Mouse (Mus musculus) adrenal gland, adult 2 months (tissue): Measurements from ENCODE around the gene Ccdc127. TPM values are rescaled to one million over a fixed set of nuclear protein-coding genes. Genes with fewer than 3 reads are reported as not detected.

Experiments
- DNase-seq: peaks from one replicate; pipeline ENCODE4 v3.0.0; 2021
- microRNA-seq, 2 experiments: library from miRNA; unstranded; fragments of <30 nt; microRNA quantifications; one replicate each; pipeline ENCODE4 v1.2.0; 2021
- polyA plus RNA-seq: library from polyadenylated mRNA; depleted of rRNA; stranded (reverse); fragments of >200 nt; gene quantifications from 2 replicates; pipeline ENCODE4 v1.2.3, GENCODE M21; 2012; rRNA removed
- total RNA-seq, 2 experiments: library from RNA; stranded (reverse); gene quantifications; 2 replicates each; pipeline ENCODE4 v1.2.3; 2021

Ccdc127 gene
- total and polyA plus RNA-seq, 3 experiments, result 1.3 to 58.7 (median 51.0) TPM

DNA sequence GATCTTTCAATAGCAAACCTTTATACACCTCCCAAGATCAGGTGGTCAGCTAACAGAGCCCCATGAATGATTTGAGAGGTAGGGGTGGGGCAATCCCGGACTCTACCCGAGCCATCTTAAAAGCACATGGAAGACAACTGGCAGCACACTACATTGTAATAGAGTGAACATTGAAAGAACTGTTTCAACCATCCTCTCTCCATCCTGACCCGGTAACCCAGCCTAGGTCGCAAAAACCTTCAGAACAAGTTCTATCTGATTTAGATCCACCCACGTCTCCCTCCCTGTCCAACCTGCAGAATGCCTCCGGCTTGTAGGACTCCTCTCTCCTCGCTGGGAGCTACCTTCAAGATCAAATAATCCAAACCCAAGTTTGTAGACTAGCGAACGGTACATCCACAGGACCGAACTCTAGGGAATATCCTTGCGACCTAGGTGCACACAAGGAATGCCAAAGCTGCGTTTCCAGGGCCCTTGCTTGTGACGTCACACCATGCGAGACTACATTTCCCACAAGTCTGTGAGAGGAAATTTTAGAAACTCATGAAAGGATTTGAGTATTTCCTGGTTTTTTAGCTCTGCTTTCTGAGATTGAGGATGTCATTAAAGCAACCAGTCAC is 40.4 kb downstream of the Ccdc127 start, which contains the start of gene Zfp72:
Gene Zfp72, minus strand, starts transcription at position 466 of the 620 bp plus-strand sequence.
- DNase-seq, result peak; percentile 80

DNA sequence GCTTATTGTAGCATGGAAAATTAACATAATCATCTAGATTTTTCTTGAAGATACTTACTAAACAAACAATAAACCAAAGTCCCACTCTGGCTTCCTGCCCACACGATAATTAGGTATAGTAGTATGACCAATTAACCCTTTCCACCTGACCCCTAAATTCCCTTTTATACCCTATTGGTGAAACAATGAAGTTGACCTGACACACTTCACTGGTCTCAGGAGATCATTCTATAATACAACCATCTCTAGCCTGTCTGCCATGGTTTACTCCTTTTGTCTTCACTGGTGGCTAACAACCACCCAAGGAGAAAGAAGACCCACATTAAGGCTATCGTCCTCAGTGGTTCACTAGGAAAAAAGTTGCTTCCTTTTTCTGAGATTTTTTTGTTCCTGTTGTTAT is 41.0 kb downstream of the Ccdc127 start:
- no peak for DNase-seq

DNA sequence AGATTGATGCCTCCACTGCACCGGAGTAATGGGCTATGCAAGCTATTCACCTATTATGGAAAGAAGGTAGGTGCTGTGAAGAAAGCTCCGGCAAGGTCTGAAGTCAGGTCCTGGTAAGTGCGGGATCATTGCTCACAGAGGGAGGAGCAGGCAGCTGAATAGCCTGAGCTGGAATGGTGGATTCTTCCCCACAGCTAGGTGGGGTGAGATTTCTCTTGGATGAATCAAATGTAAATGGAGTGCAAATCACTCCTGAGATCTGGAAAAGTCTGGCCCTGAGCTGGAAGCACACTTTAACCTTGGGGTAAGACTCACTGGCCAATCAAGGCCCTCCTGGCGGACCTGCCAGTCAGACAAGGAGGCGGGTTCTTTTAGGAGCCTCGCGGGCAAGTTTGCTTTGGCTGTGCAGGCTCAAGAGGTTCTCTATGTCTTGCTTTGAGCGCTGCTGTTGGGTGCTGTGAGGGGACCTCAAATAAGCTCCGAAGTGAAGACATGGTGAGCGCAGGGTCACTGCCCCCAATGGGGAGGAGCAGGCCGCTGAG is 49.3 kb downstream of the Ccdc127 start, which contains the start of gene Ftl1-ps1:
Gene Ftl1-ps1, plus strand, starts transcription at position 397 of the 542 bp plus-strand sequence.
- DNase-seq, result peak; percentile 75

Small RNAs within 50 kb of the gene (microRNA-seq; reads per million reads assigned to microRNA genes)
- gene Mir692-3, result 0 reads per million in 2 experiments

Other genes starting within 250 kb of the Ccdc127 start
- gene Slc9a3, start 228.9 kb upstream of the Ccdc127 start, total RNA-seq, result under 1 TPM; 0.35 to 0.55 TPM
- gene Slc9a3, start 228.9 kb upstream of the Ccdc127 start, polyA plus RNA-seq, result 0.03 and 0.10 TPM in 2 replicates
- gene Exoc3, start 141.6 kb upstream of the Ccdc127 start, total RNA-seq, result 10 to 100 TPM; 54.2 to 69.9 TPM
- gene Exoc3, start 141.6 kb upstream of the Ccdc127 start, polyA plus RNA-seq, result 30.0 and 40.0 TPM in 2 replicates
- 1 to 10 TPM in 1 of 2 experiments, under 1 TPM in 1; 0.81 to 1.9 TPM for gene Ahrr, start 58.0 kb upstream of the Ccdc127 start, total RNA-seq
- gene Ahrr, start 58.0 kb upstream of the Ccdc127 start, polyA plus RNA-seq, result 1.1 and 1.6 TPM in 2 replicates
- gene Pdcd6, start 32.7 kb upstream of the Ccdc127 start, total RNA-seq, result 100 to 1,000 TPM; 143 to 150 TPM
- gene Pdcd6, start 32.7 kb upstream of the Ccdc127 start, polyA plus RNA-seq, result 83.4 and 84.4 TPM in 2 replicates
- gene Sdha, start within 50 bp of the Ccdc127 start, total RNA-seq, result 100 to 1,000 TPM; 601 to 696 TPM
- 99.4 and 128 TPM in 2 replicates for gene Sdha, start within 50 bp of the Ccdc127 start, polyA plus RNA-seq
- under 1 TPM; 0.17 to 0.79 TPM for gene Lrrc14b, start 13.7 kb downstream of the Ccdc127 start, total RNA-seq
- gene Lrrc14b, start 13.7 kb downstream of the Ccdc127 start, polyA plus RNA-seq, result 0.44 and 0.49 TPM in 2 replicates
- 1 to 10 TPM; 2.9 to 4.0 TPM for gene Zfp72, start 40.5 kb downstream of the Ccdc127 start, total RNA-seq
- gene Zfp72, start 40.5 kb downstream of the Ccdc127 start, polyA plus RNA-seq, result 0.08 and 0.10 TPM in 2 replicates
- gene Ftl1-ps1, start 49.4 kb downstream of the Ccdc127 start, total RNA-seq, result 1,000 to 10,000 TPM; 1,170 to 1,172 TPM
- gene Ftl1-ps1, start 49.4 kb downstream of the Ccdc127 start, polyA plus RNA-seq, result 36.1 and 40.5 TPM in 2 replicates
- gene Zfp825, start 143.7 kb downstream of the Ccdc127 start, total RNA-seq, result 1 to 10 TPM; 8.9 to 9.9 TPM
- 0.10 TPM in 2 replicates for gene Zfp825, start 143.7 kb downstream of the Ccdc127 start, polyA plus RNA-seq